Mouse (Mus musculus): ENCODE measurements around the gene Prrt1. TPM values are rescaled to one million over a fixed set of nuclear protein-coding genes. Genes with fewer than 3 reads are reported as not detected.

Prrt1 gene
- polyA plus RNA-seq, 1 experiment, result 0.04 TPM

GRCm38 (mm10) chr17:34613054-34613645 lies 16.2 kb upstream of the Prrt1 start:
- TF ChIP-seq GATA1 (IDR thresholded peaks at IDR 0.05; ENCODE audit: low read length), result peak; percentile 42

DNA sequence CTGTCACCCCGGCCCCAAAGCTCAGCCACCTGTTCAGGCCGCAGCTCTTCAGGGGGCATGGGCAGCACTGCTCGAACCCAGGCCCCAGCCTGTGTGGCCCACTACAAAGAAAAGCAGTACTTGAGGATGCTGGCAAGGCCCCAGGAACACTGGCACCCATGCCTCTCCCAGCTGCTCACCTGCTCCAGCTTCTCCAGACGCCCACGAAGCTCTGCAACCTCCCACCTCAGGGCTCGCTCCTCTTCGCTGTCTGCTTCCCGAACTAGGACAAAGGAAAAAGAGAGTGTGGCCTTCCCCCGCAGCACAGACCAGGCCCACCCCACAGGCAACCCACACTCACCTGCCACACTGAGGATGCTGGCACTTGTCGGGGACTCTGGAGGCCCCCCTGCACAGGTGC lies 15.5 kb upstream of the Prrt1 start:
- TF ChIP-seq GATA1 (IDR thresholded peaks at IDR 0.05; ENCODE audit: low read length), result no peak

GRCm38 (mm10) chr17:34615871-34616270 lies 13.5 kb upstream of the Prrt1 start, which contains the start of gene Egfl8:
Egfl8 (minus strand) TSS chr17:34615971.
- no peak for TF ChIP-seq GATA1 (IDR thresholded peaks at IDR 0.05; ENCODE audit: low read length)

GRCm38 (mm10) chr17:34618999-34619398 lies 10.3 kb upstream of the Prrt1 start:
- no peak for TF ChIP-seq GATA1 (IDR thresholded peaks at IDR 0.05; ENCODE audit: low read length)

- no peak for TF ChIP-seq GATA1 (IDR thresholded peaks at IDR 0.05; ENCODE audit: low read length)
These were observed 8.3 kb upstream of the Prrt1 start for GRCm38 (mm10) chr17:34621006-34621405.

- no peak for TF ChIP-seq GATA1 (IDR thresholded peaks at IDR 0.05; ENCODE audit: low read length)
These were observed 6.2 kb upstream of the Prrt1 start for GRCm38 (mm10) chr17:34623161-34623560.

DNA sequence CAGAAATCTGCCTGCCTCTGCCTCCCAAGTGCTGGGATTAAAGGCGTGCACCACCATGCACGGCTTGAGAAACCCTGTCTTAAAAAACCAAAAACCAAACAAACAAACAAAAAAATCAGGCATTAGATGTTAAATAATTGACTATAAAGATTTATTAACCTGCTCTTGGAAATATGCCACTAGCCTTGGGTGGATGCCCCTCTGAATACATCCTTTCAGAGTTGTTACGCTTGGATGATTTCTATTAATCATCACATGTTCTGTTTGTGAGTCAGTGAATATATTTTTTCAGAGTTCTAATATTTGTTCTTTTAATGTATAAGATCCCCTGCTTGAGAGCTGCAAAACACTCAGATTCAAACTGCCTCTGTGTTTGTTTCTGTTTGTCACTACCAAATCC lies 4.4 kb upstream of the Prrt1 start:
- TF ChIP-seq GATA1 (IDR thresholded peaks at IDR 0.05; ENCODE audit: low read length), result no peak

DNA sequence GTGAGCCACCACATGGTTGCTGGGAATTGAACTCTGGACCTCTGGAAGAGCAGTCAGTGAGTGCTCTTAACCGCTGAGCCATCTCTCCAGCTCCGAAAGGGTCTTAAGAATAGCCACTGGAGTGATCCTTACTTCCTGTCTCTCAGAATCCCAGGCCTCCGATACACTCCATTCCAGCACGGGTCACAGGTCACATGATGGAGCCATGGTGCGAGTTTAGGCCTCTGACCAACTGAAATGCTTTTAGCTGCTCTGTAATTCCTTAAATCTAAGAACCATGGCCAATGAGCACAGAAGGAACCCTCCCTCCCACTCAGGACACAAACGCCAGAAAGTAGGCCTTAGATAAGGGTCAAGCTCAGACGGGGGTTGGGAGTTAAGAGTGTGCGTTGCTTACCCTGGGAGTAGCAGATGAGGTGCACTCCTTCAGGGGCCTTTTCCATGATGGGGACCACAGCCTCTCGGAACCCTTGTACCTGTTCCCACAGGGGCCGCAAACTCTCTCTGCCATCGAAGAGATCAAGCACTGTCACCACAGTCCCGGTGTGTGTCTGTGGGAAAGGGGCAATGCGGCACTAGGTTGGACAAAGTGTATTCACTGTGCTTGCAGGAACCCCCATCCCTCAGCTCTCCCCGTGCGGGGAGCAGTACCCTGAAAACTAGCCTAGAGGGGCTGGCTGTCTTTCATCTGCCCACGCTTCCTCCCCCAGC lies 3.1 kb upstream of the Prrt1 start:
- TF ChIP-seq GATA1 (IDR thresholded peaks at IDR 0.05; ENCODE audit: low read length), result no peak

GRCm38 (mm10) chr17:34626773-34627092 lies 2.6 kb upstream of the Prrt1 start:
- no peak for TF ChIP-seq GATA1 (IDR thresholded peaks at IDR 0.05; ENCODE audit: low read length)

- no peak for TF ChIP-seq GATA1 (IDR thresholded peaks at IDR 0.05; ENCODE audit: low read length)
These were observed 2.0 kb upstream of the Prrt1 start for GRCm38 (mm10) chr17:34627093-34627942.

DNA sequence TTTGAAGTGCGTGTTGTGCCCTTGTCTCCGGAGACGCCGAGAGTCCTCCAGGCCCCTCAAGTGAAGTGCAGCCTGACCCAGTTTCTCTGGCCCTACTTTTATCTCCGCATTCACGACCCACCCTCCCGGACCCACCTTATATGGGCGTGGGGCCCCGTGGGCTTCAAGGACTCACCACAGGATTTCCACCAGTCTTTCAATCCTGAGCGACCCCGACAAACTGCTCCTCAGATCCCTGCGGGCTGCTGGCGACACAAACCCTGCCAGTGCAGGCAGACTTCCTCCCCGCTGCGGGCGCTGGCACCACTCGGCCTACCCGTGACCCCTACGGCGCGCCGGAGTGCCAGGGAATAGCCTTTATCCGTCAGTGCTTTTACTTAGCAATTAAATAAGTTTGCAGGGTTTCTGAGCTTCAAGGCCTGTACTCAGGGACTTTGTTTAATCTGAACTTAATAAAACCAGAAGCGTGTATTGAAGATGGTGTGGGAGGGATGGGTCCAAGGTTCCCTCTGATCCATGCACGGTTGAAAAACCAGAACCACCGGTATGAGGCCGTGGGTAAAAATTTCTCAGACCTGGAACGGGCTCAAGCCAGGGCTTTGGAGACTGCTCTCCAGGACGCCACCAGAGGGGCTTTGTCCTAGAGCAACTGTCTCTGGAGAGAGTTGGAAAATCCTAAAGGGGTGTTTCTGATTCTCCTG lies 1.2 kb upstream of the Prrt1 start, which contains the start of gene Ppt2:
TSS of gene Ppt2 (minus strand) at position 568 of the 701 bp plus-strand sequence.
- TF ChIP-seq GATA1 (IDR thresholded peaks at IDR 0.05; ENCODE audit: low read length), result no peak

DNA sequence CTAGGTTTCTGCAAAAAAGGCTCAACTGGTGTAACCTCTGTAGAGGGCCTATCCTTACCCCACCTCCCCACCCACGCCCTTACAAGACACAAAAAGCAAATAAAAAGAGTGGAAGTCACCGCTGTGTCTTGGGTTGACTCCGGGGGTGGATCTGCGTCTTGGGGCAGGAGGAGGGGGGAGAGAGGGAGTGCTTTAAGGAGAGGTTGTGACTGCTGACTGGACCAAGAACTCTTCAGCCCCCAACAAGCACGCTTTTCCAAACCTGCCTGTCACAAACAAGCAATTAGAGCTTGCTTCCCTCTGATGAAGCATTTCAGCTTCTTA lies 727 bp upstream of the Prrt1 start:
- no peak for TF ChIP-seq GATA1 (IDR thresholded peaks at IDR 0.05; ENCODE audit: low read length)

GRCm38 (mm10) chr17:34629796-34630603 lies 667 bp downstream of the Prrt1 start:
- no peak for TF ChIP-seq GATA1 (IDR thresholded peaks at IDR 0.05; ENCODE audit: low read length)

GRCm38 (mm10) chr17:34630761-34631301 lies 1.5 kb downstream of the Prrt1 start:
- no peak for TF ChIP-seq GATA1 (IDR thresholded peaks at IDR 0.05; ENCODE audit: low read length)

DNA sequence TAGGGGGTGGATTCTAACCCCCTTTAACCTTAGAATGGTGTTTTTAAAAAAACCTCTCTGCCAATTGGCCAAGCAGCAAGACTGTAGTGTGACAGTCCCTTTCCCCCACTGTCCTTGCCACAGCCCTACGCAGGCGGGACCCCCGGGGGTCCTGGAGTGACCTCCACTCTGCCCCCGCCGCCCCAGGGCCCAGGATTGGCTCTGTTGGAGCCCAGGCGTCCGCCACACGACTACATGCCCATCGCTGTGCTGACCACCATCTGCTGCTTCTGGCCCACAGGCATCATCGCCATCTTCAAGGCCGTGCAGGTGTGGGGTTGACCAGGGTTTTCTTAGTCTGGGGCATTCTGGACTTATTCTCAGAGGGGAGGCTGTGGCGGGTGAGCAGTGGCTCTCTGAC lies 2.3 kb downstream of the Prrt1 start:
- TF ChIP-seq GATA1 (IDR thresholded peaks at IDR 0.05; ENCODE audit: low read length), result no peak
